Mouse (Mus musculus): ENCODE results near the gene Cux1.

DNA sequence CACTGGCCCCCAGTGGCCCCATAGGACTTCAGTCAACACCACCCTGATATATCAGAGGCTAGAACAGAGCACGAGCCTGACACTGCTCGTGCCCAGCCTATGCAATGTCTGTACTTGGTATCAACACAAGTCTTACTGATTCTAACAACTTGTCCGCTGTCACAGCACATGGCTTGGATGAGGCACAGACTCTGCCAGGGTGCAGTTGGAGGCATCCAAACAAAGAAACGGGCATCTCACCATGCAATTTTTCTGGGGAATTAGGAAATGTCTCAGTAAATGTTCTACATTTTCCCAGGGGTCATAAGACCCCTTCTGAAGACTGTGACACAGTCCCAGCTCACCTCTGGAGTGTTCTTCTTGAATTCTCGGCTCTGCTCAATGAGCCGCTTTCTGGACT lies 81.9 kb downstream of the Cux1 start:
- TF ChIP-seq CTCF (IDR thresholded peaks at IDR 0.05; ENCODE audit: borderline replicate concordance, control insufficient read depth, extremely low read depth, insufficient read depth, low read length, poor library complexity) (no peak), POLR2A (IDR thresholded peaks at IDR 0.05; ENCODE audit: control insufficient read depth, extremely low read depth, insufficient read depth, low read length, poor library complexity) (no peak)
